Mouse (Mus musculus) limb, embryonic 13.5 days (tissue): Measurements from ENCODE around the gene Ppara. TPM values are rescaled to one million over a fixed set of nuclear protein-coding genes. Genes with fewer than 3 reads are reported as not detected.

Experiments used
- microRNA counts: library from miRNA; unstranded; fragments of <30 nt; microRNA quantifications from one replicate; lab custom pipeline; 2016
- microRNA-seq: library from miRNA; unstranded; fragments of <30 nt; microRNA quantifications from one replicate; pipeline ENCODE4, GENCODE M21; 2016
- polyA plus RNA-seq: library from polyadenylated mRNA; unstranded; fragments of >200 nt; fragmentation: Nextera tagmentation; extraction: Ambion mirVana; gene quantifications from 2 replicates; pipeline ENCODE4 v1.2.1, GENCODE M21; 2015

Ppara gene
- polyA plus RNA-seq, 1 experiment from 2014 or later, result 2.4 TPM

MicroRNAs encoded within 50 kb of the gene (microRNA counts, 519-probe panel; counts per million panel counts)
- microRNA mmu-let-7b (lab: Ali Mortazavi, UCI) (4,718 counts per million, percentile 91 among the panel's probes with 10 or more counts), microRNA mmu-let-7c (lab: Ali Mortazavi, UCI) (5,265 counts per million, percentile 95 among the panel's probes with 10 or more counts)

Small RNA genes within 50 kb of the gene (microRNA-seq; reads per million reads assigned to microRNA genes)
- gene Mirlet7b (1,939 reads per million, percentile 82 among the genes with 10 or more reads in this experiment), gene Mirlet7c-2 (52.2 reads per million, percentile 45 among the genes with 10 or more reads in this experiment)

Other genes with a start within 250 kb of the Ppara start
- gene 7530416G11Rik, start 231.8 kb upstream of the Ppara start, polyA plus RNA-seq, result not detected in 2 replicates
- gene Wnt7b, start 152.5 kb upstream of the Ppara start, polyA plus RNA-seq, result 29.1 and 34.9 TPM in 2 replicates
- 25.8 and 27.7 TPM in 2 replicates for gene Cdpf1, start 76.7 kb downstream of the Ppara start, polyA plus RNA-seq
- gene Pkdrej, start 86.8 kb downstream of the Ppara start, polyA plus RNA-seq, result 0.13 and 0.17 TPM in 2 replicates
- gene Ttc38, start 97.3 kb downstream of the Ppara start, polyA plus RNA-seq, result 7.1 and 7.6 TPM in 2 replicates
- gene Gtse1, start 124.8 kb downstream of the Ppara start, polyA plus RNA-seq, result 24.7 and 26.8 TPM in 2 replicates
- 44.3 and 49.5 TPM in 2 replicates for gene Trmu, start 144.3 kb downstream of the Ppara start, polyA plus RNA-seq